Mouse (Mus musculus): Measurements from ENCODE around the gene Tdpoz4. TPM values are rescaled to one million over a fixed set of nuclear protein-coding genes. Genes with fewer than 3 reads are reported as not detected.
"Not testable (repeated sequence)": the region's sequence is repeated elsewhere in the genome, so short reads cannot be mapped to it uniquely, and the experiment has no call there.

The Tdpoz4 gene
- not detected for total RNA-seq (2021)

GRCm38 (mm10) chr3:93796098-93796497, at the start of gene Tdpoz4:
TSS of gene Tdpoz4 (plus strand) at chr3:93796398.
- intact Hi-C loops (cut with DNase I); DNase-seq: not testable (repeated sequence)

- intact Hi-C loops (cut with DNase I); DNase-seq: not testable (repeated sequence)
These were observed 42.2 kb upstream of the Tdpoz4 start for GRCm38 (mm10) chr3:93754022-93754421.

GRCm38 (mm10) chr3:93772700-93773099, 23.5 kb upstream of the Tdpoz4 start, which contains the start of gene Gm5773:
TSS of gene Gm5773 (plus strand) at chr3:93773000.
- intact Hi-C loops (cut with DNase I); DNase-seq: not testable (repeated sequence)

GRCm38 (mm10) chr3:93813341-93813740, 17.1 kb downstream of the Tdpoz4 start:
- DNase-seq, result not testable (repeated sequence)
- intact Hi-C loops (cut with DNase I), result loop anchor here (5.0 kb wide), 1 partner anchor 721 kb away; no protein-coding TSS in a partner anchor

- DNase-seq; intact Hi-C loops (cut with DNase I): not testable (repeated sequence)
These were observed 29.5 kb downstream of the Tdpoz4 start, which contains the start of gene Tdpoz3 for GRCm38 (mm10) chr3:93825720-93826119. TSS of gene Tdpoz3 (plus strand) at chr3:93826020.

Other genes with a start within 250 kb of the Tdpoz4 start
- 100 to 1,000 TPM in 1 of 2 experiments, 10 to 100 TPM in 1; 94.7 to 100 TPM for gene S100a10, start 241.3 kb upstream of the Tdpoz4 start, total RNA-seq (2021)
- gene Tdpoz2, start 143.7 kb upstream of the Tdpoz4 start, total RNA-seq (2021), result not detected
- not detected for gene Tdpoz1, start 120.1 kb upstream of the Tdpoz4 start, total RNA-seq (2021)
- not detected for gene Gm37596, start 103.3 kb upstream of the Tdpoz4 start, total RNA-seq (2021)
- not detected for gene Gm5773, start 23.4 kb upstream of the Tdpoz4 start, total RNA-seq (2021)
- gene Tdpoz3, start 29.6 kb downstream of the Tdpoz4 start, total RNA-seq (2021), result not detected
- gene Gm9117, start 147.1 kb downstream of the Tdpoz4 start, total RNA-seq (2021), result not detected
- gene Tdpoz5, start 164.9 kb downstream of the Tdpoz4 start, total RNA-seq (2021), result not detected